Mouse (Mus musculus) hindbrain, embryonic 14.5 days (tissue): ENCODE results near the gene Mylk. TPM values are rescaled to one million over a fixed set of nuclear protein-coding genes. Genes with fewer than 3 reads are reported as not detected.

ENCODE experiments used
- ATAC-seq: fragments of 200-750 bp; cut with Nextera tagmentation; 2 replicates; pipeline ENCODE4 v1.8.0; 2017; ENCODE audit warnings: moderate number of reproducible peaks, mild to moderate bottlenecking, moderate TSS enrichment, moderate library complexity; ENCODE audit not compliant: low FRiP score
- DNase-seq: peaks from one replicate; pipeline ENCODE4 v3.0.0-alpha.2; 2015; ENCODE audit warnings: low spot score
- H3K27ac ChIP-seq: fragments of 300-500 bp; sonication (generic); 2 replicates; pipeline ENCODE4 v1.5.1; 2014; ENCODE audit warnings: mild to moderate bottlenecking, moderate library complexity
- H3K27me3 ChIP-seq: fragments of 300-500 bp; sonication (generic); 2 replicates; pipeline ENCODE4 v1.6.1; 2014; ENCODE audit warnings: mild to moderate bottlenecking, low read length, mixed read lengths; ENCODE audit not compliant: control insufficient read depth, insufficient read depth
- H3K36me3 ChIP-seq: fragments of 300-500 bp; sonication (generic); replicated peaks from 2 replicates; pipeline ENCODE4 v1.6.1; 2014; ENCODE audit not compliant: control insufficient read depth, insufficient read depth
- H3K4me1 ChIP-seq: fragments of 300-500 bp; sonication (generic); replicated peaks from 2 replicates; pipeline ENCODE4 v1.6.1; 2014; ENCODE audit warnings: antibody characterized with exemption, low read length, mixed read lengths; ENCODE audit not compliant: control insufficient read depth, insufficient read depth
- H3K4me2 ChIP-seq: fragments of 300-500 bp; sonication (generic); replicated peaks from 2 replicates; pipeline ENCODE4 v1.6.1; 2014; ENCODE audit warnings: mild to moderate bottlenecking, moderate library complexity
- H3K4me3 ChIP-seq: fragments of 300-500 bp; sonication (generic); replicated peaks from 2 replicates; pipeline ENCODE4 v1.5.1; 2014; ENCODE audit warnings: mild to moderate bottlenecking, low read length
- H3K9ac ChIP-seq: fragments of 300-500 bp; sonication (generic); 2 replicates; pipeline ENCODE4 v1.6.1; 2014
- H3K9me3 ChIP-seq: fragments of 300-500 bp; sonication (generic); 2 replicates; pipeline ENCODE4 v1.6.1; 2016; ENCODE audit warnings: low read length; ENCODE audit not compliant: control insufficient read depth
- WGBS: fragments of 180-500 bp; shearing (Covaris S2); extraction: QIAGEN DNeasy Blood & Tissue Kit; methylation state at CpG from one replicate; pipeline ENCODE4 v1.1.7; 2014; 5-methylcytosine and 5-hydroxymethylcytosine counted together
- polyA plus RNA-seq: library from polyadenylated mRNA; unstranded; fragments of >200 nt; fragmentation: Nextera tagmentation; extraction: Ambion mirVana; gene quantifications from 2 replicates; pipeline ENCODE4 v1.2.1, GENCODE M21; 2014

The Mylk gene
- polyA plus RNA-seq, 1 experiment from 2014 or later = 5.0 TPM

DNA sequence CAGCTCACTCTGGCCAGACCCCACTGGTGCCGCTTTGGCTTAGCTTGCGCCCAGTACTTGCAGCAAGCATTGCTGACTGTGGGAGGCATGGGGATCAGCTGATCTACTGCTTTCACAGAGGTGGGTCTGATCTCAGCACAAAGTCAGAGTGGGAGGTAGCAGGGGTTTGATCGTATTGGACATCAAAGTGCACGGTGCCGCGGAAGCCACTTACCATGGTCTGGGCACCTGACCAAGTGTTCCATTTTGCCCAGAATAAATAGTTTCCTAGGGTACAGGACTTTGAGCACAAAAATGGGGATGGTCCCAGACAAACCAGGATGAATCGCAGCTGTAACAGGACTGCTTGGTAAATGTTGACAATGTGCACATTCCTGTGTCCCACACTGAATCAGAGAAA is 236.0 kb downstream of the Mylk start:
- no peak overlapping the region for H3K4me3 ChIP-seq
- H3K4me2 ChIP-seq = no peak overlapping the region
- H3K27ac ChIP-seq = no peak overlapping the region
- WGBS = 79% methylated on average over 7 of the region's 7 CpGs
- peak; percentile 27 for DNase-seq
- H3K36me3 ChIP-seq = no peaks in the 10 kb centered on the region
- H3K27me3 ChIP-seq = no peaks in the 10 kb centered on the region
- H3K9ac ChIP-seq = no peak overlapping the region
- H3K4me1 ChIP-seq = no peaks in the 10 kb centered on the region
- H3K9me3 ChIP-seq = no peaks in the 10 kb centered on the region
- ATAC-seq = no peak

DNA sequence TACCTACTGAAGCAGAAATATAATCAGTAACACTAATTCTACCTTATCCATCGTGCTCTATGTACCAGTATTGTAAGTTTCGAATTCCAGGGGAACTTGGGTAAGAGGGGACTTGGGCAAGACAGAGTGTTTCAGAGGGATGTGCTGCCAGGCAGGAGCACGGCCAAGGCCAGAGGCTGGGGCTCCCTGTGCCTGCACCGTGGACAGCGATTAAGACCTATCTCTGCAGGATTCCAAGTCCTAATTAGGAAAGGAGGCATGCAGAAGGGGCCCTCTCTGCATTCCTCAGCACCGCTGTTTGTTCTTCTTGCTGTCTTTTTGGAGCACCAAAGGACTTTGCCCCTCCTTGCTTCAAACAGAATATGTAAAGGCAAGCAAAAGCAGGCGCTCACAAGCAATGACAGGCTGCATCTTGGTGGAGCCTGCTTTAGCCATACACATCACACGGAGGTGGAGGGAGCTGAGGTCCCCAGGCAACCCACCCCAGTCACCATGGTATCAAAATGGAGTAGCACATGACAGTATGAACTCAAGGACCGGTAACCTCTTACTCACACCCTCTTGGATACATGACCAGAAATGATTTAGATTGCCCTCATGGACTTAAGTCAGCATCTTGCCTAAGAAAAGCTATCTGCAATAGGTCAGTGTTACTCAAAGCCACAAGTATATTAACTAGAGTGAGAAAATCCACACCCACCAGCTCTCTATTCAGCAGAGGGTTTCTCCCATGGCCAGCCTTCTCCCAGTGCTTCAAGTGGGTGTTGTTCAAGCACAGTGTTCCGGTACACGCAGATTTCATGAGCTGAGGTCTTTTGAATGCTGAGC is 239.4 kb downstream of the Mylk start:
- Histone ChIP-seq H3K36me3 (no peaks in the 10 kb centered on the region), H3K4me3 (no peak overlapping the region), H3K27me3 (no peaks in the 10 kb centered on the region), H3K4me1 (no peaks in the 10 kb centered on the region), H3K9ac (no peak overlapping the region), H3K27ac (no peak overlapping the region), H3K4me2 (no peak overlapping the region), H3K9me3 (no peaks in the 10 kb centered on the region)
- DNase-seq = no peak
- WGBS = 62% methylated on average over 11 of the region's 11 CpGs
- ATAC-seq = no peak

DNA sequence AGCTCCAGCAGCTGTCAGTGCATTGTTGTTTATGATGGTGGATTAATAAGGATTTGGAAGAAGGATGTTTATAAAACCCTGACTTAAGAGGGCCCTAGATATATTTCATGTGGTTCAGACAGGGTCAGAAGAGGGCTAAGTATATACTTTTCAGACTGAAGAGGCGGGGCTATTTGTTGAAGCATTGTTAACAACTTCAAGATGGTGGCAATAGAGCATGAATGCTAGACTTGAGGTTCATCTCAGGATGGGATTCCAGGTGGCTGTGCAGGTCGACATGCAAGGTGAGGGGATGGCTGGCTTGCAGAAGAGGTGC is 240.0 kb downstream of the Mylk start:
- 88% methylated on average over 2 of the region's 2 CpGs for whole genome bisulfite sequencing
- no peak overlapping the region for H3K4me3 ChIP-seq
- no peak for ATAC-seq
- H3K9ac ChIP-seq = no peak overlapping the region
- H3K27ac ChIP-seq = no peak overlapping the region
- DNase-seq = no peak
- no peaks in the 10 kb centered on the region for H3K36me3 ChIP-seq
- H3K4me1 ChIP-seq = no peaks in the 10 kb centered on the region
- no peak overlapping the region for H3K4me2 ChIP-seq
- H3K9me3 ChIP-seq = no peaks in the 10 kb centered on the region
- H3K27me3 ChIP-seq = no peaks in the 10 kb centered on the region

DNA sequence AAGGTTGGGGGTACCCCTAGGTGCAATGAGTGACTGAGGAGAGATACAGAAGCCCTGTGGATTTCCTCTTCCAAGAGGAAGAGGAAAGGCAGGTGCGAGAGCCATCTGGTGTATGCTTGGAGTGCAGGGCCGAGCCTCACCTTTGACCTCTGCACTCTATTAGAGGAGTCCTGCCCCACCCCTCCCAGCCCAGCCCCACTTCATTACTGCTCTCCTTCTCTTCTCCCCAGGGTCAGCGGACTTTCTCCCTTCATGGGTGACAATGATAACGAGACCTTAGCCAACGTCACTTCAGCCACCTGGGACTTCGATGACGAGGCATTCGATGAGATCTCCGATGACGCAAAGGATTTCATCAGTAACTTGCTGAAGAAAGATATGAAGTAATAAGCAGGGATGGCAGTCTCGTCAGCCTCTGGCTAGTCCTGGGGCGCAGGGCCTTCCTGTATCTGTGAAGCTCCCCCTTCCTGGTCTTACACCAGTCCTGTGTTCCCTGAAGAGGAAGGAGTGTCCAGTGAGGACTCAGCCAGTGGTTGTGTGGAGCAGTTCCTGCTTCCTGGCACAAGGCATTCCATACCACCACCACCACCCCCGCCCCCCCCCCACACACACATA is 241.3 kb downstream of the Mylk start:
- Histone ChIP-seq H3K9ac (no peak overlapping the region), H3K9me3 (no peaks in the 10 kb centered on the region), H3K27me3 (no peaks in the 10 kb centered on the region), H3K4me3 (no peak overlapping the region), H3K27ac (no peak overlapping the region), H3K4me1 (no peaks in the 10 kb centered on the region), H3K4me2 (no peak overlapping the region), H3K36me3 (no peaks in the 10 kb centered on the region)
- ATAC-seq = no peak
- no peak for DNase-seq
- 82% methylated on average over 13 of the region's 13 CpGs for WGBS

DNA sequence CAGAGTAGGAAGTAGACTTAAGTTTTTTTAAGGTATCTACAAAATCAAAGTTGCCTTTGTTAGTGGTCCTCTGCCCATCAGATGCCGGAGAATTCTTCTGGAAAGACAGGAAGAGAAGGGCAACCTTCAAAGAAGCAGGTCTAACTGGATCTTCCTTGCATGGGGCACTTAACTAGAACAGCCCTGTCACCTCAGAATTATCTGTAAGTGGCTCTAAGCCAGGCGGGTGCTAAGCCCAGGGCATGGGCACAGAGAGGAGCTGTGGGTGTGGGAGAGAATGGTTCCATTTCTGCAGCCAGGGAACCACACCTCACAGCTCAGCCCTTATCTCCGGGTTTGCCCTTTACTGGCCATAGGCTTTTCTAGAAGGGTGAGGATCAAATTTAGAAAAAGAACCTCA is 246.4 kb downstream of the Mylk start:
- no peak overlapping the region for H3K4me3 ChIP-seq
- no peak overlapping the region for H3K27ac ChIP-seq
- H3K4me1 ChIP-seq = no peaks in the 10 kb centered on the region
- no peaks in the 10 kb centered on the region for H3K36me3 ChIP-seq
- WGBS = 89% methylated on average over 3 of the region's 3 CpGs
- H3K4me2 ChIP-seq = no peak overlapping the region
- no peaks in the 10 kb centered on the region for H3K27me3 ChIP-seq
- DNase-seq (no peak), ATAC-seq (no peak)
- no peaks in the 10 kb centered on the region for H3K9me3 ChIP-seq
- no peak overlapping the region for H3K9ac ChIP-seq

DNA sequence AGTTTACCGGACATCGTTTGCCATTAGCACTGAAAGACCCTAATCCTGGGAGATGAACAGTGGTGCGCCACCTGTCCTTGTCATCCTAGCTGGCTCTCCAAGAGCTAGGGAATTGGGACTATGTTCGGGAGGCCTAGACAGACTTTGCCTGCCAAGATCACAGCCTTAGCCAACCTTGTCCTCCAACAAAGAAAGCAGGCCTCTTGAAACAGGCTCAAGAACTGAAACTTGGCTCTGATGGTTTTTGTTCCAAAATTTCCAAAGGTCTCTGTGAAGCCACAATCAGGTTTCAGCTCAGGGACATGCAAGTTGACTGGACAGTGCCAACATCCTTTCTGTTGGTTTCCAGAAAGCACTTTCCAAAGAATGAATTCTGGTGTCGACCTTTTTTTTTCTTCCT is 247.8 kb downstream of the Mylk start:
- Histone ChIP-seq H3K4me2 (no peak overlapping the region), H3K36me3 (no peaks in the 10 kb centered on the region), H3K27me3 (no peaks in the 10 kb centered on the region), H3K9me3 (no peaks in the 10 kb centered on the region), H3K27ac (no peak overlapping the region), H3K9ac (no peak overlapping the region), H3K4me1 (no peaks in the 10 kb centered on the region), H3K4me3 (no peak overlapping the region)
- ATAC-seq = no peak
- WGBS = 94% methylated on average over 5 of the region's 5 CpGs
- DNase-seq = no peak

DNA sequence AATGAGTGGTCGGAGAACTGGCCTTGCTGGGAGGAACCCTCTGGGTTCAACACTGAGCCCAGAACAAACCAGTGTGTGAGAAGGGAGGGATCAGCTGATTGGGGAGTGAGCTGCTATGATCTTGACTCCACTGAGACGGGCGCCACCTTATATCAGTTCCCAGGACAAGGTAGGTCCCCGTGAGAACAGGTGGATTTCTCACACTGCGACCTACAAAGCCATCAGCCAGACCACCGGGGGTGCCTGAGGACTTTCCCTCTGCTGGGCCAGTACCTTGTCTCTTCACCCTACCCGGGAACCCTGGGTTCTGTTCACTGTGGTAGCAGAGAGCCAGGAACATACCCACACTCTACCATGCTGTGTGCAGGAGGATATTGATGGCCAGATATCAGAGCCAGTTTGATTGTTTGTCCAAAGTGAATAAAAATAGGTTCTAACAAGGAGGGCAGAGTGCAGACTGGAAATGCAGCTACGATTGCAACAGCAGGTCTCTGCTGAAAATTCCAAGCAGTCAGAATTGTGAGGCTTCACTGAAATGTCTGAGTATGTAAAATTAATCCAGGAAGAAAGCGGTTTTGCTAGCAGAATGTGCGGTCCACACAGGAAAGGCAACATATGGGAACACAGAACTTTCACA is 248.8 kb downstream of the Mylk start:
- ATAC-seq (no peak), DNase-seq (no peak)
- Histone ChIP-seq H3K4me1 (no peaks in the 10 kb centered on the region), H3K9ac (no peak overlapping the region), H3K9me3 (no peaks in the 10 kb centered on the region), H3K4me3 (no peak overlapping the region), H3K4me2 (no peak overlapping the region), H3K36me3 (no peaks in the 10 kb centered on the region), H3K27ac (no peak overlapping the region), H3K27me3 (no peaks in the 10 kb centered on the region)
- WGBS = 94% methylated on average over 10 of the region's 10 CpGs

DNA sequence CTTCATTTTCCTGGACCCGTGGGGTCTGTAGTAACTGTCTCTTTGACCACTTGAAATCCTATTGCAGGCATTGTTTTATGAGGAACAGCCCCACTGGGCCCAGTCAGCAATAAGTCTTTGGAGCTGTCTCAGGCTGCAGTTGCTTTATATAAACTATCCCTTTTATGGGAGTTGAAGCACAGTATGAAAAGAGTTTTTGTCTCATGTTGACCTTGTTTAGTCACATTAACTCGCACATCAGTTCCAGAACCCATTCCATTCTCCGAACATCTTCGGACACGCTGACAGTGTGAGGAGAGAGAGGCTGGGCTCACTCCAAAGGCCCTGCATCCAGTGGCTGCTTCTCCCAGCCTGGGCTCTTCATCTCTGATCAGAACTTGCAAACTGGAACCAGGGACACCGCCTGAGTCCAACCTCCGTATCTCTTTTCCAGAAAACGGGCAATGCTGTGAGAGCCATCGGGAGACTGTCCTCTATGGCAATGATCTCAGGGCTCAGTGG is 249.7 kb downstream of the Mylk start:
- no peak overlapping the region for H3K4me2 ChIP-seq
- ATAC-seq (no peak), DNase-seq (no peak)
- H3K9me3 ChIP-seq = no peaks in the 10 kb centered on the region
- H3K4me1 ChIP-seq = no peaks in the 10 kb centered on the region
- H3K36me3 ChIP-seq = no peaks in the 10 kb centered on the region
- no peaks in the 10 kb centered on the region for H3K27me3 ChIP-seq
- 65% methylated on average over 9 of the region's 9 CpGs for WGBS
- no peak overlapping the region for H3K27ac ChIP-seq
- no peak overlapping the region for H3K9ac ChIP-seq
- no peak overlapping the region for H3K4me3 ChIP-seq

DNA sequence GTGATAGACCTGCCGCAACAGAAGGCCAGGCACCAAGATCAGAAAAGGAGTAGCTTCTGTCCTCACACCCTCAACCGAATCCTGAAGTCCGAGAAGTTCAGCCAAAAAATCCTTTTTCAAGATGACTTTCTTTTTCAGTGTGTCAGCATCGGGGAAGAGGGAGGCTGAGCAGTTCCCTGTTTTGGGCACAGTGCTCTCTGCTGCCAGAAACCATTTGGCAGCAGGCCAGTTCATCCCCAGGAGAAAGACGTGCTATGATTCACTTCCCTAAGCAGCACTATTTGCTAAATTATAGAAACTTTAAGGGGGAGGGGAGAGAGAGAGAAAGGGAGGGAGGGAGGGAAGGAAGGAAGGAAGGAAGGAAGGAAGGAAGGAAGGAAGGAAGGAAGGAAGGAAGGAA is 251.1 kb downstream of the Mylk start:
- H3K27me3 ChIP-seq = no peaks in the 10 kb centered on the region
- 46% methylated on average over 5 of the region's 5 CpGs for WGBS
- no peaks in the 10 kb centered on the region for H3K9me3 ChIP-seq
- no peak overlapping the region for H3K4me2 ChIP-seq
- H3K36me3 ChIP-seq = no peaks in the 10 kb centered on the region
- no peak overlapping the region for H3K27ac ChIP-seq
- DNase-seq (peak; percentile 63), ATAC-seq (no peak)
- no peak overlapping the region for H3K9ac ChIP-seq
- H3K4me1 ChIP-seq = peaks cover 10% of the 10 kb centered on the region
- H3K4me3 ChIP-seq = no peak overlapping the region
